Mouse (Mus musculus) cortical plate, adult 2 months (tissue): ENCODE data around the gene Slc3a1.

Experiments
- CTCF ChIP-seq: fragments of 200-500 bp; IDR thresholded peaks from 2 replicates; pipeline ENCODE4 v1.5.1; 2011; ENCODE audit warnings: mild to moderate bottlenecking, control low read depth, low read length; ENCODE audit not compliant: insufficient read depth; ENCODE audit errors: extremely low read depth
- POLR2A ChIP-seq: fragments of 200-500 bp; IDR thresholded peaks from 2 replicates; pipeline ENCODE4 v1.6.1; 2011; ENCODE audit warnings: mild to moderate bottlenecking, low read length, control low read depth; ENCODE audit not compliant: insufficient read depth; ENCODE audit errors: extremely low read depth

GRCm38 (mm10) chr17:85090120-85091099 lies 62.2 kb downstream of the Slc3a1 start, which contains the start of the genes Prepl and Camkmt:
- TF ChIP-seq CTCF (no peak), POLR2A (peak; percentile 97)
